Mouse (Mus musculus): Measurements from ENCODE around the gene P4ha2.
A peak's percentile ranks its signal among the peaks of the same experiment; 100 is the strongest.

Gene P4ha2

GRCm38 (mm10) chr11:54134905-54135304 is 35.0 kb downstream of the P4ha2 start:
- DNase-seq (ENCODE audit: low read depth, low spot score): no peak

GRCm38 (mm10) chr11:54140159-54140558 is 40.3 kb downstream of the P4ha2 start:
- DNase-seq (ENCODE audit: low read depth, low spot score): peak; percentile 53

DNA sequence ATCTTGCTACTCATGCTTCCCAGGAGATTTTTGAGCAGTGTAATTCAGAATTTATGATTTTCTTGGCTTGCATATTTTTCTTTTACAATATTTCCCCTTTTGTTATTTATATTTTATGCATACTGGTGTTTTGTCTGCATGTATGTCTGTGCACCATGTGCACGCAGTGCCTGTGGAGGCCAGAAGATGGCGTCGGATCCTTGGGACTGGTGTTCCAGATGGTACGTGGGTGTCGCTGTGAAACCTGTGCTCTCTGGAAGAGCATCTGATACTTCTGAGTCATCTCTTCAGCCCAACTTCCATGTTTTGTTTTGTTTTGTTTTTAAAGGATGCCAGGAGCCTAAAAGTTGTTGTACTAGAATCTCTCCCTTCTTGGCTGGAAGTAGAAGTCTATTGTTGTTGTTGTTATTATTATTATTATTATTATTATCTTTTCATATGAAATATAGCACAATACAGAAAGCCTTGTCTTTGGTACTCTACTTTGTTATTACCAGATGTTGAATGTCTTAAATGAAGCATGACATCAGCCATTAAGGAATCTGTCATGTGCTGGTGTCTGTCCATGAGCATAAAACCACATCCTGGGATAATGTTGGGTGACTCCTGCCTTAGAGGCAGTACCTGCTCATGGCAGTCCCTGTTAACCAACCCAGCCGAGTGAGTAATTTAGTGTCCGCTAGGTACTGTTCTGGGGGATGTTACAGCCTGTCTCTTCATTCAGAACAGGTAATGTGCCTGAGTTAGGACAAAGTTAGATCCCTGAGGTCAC is 41.5 kb downstream of the P4ha2 start:
- no peak for DNase-seq (ENCODE audit: low read depth, low spot score)

GRCm38 (mm10) chr11:54144886-54145285 is 45.0 kb downstream of the P4ha2 start:
- peak; percentile 73 for DNase-seq (ENCODE audit: low read depth, low spot score)

GRCm38 (mm10) chr11:54145990-54146389 is 46.1 kb downstream of the P4ha2 start:
- no peak for DNase-seq (ENCODE audit: low read depth, low spot score)

DNA sequence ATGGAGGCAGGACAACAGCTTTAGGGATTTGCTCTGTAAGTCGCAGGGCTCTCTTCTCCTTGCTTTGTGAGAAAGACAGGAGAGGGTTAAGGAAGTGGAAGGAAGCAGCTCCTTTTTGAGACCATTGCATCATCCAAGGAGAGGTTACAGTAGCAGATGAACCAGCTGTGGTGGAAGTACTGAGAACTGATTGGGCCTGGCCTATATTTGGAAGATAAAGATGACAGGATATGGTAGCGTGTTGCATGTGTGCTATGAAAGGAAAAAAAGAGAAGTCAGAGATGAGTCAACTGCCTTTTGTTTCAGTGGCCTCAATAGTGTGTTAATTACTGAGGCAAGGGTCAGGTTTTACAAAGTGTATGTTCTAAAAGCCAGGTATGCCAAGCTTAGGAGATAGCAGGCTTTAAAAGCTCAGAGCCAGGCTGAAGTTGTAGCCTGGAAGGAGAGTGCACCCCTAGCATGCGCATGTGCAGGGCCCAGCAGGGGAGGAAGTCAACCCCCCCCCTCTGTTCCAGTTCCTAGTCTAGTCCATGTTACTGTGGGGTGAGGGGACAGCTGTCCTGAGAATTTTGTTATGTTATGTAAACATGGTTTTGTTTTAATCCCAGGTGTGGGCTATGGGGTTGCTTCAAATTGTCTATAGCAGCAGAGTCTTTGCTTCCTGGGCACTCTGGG is 50.0 kb downstream of the P4ha2 start:
- no peak for DNase-seq (ENCODE audit: low read depth, low spot score)

GRCm38 (mm10) chr11:54151141-54151540 is 51.2 kb downstream of the P4ha2 start:
- no peak for DNase-seq (ENCODE audit: low read depth, low spot score)

- peak; percentile 18 for DNase-seq (ENCODE audit: low read depth, low spot score)
Measured at GRCm38 (mm10) chr11:54152957-54153356, 53.1 kb downstream of the P4ha2 start.

- no peak for DNase-seq (ENCODE audit: low read depth, low spot score)
Measured at GRCm38 (mm10) chr11:54155864-54156263, 56.0 kb downstream of the P4ha2 start.

GRCm38 (mm10) chr11:54156504-54156903 is 56.6 kb downstream of the P4ha2 start:
- no peak for DNase-seq (ENCODE audit: low read depth, low spot score)

GRCm38 (mm10) chr11:54157586-54157985 is 57.7 kb downstream of the P4ha2 start:
- DNase-seq (ENCODE audit: low read depth, low spot score): no peak

- no peak for DNase-seq (ENCODE audit: low read depth, low spot score)
Measured at GRCm38 (mm10) chr11:54160435-54160834, 60.5 kb downstream of the P4ha2 start.

DNA sequence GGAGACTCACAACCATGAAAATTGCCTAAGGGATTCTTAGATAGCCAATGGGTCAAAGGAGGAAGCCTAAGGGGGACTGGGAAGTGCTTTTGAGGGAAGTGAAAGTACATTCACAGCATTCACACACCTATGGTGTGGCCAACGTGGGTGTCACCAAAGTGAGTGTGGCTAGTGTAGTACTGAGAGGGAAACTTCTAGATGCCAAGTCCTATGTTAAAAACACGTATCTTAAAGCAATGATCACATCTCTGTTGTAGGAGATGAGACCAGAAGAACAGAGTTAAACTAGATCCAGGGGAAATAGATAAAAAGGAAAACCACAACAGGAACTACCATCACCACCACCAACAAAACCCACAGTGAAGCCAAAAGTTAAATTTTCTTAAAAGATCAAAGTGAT is 61.0 kb downstream of the P4ha2 start:
- DNase-seq (ENCODE audit: low read depth, low spot score): no peak

DNA sequence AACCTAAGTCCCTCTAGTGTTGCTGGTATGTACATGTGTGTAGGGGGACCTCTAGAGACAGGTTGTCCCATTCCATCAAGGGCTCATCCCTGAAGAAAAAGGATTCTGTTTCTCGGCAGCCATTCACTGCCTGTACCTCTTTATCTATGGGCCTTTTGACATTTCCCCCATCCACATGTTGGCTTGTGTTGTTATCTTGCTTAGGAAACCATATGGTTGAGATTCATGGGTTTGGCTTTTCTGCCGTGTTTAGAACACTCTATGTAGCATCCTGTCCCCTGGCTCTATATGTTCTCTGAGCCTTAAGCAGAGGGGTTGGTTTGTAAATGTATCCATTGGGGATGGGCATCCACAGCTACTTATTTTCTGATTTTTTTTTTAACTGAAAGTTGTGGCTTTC is 61.6 kb downstream of the P4ha2 start:
- no peak for DNase-seq (ENCODE audit: low read depth, low spot score)

GRCm38 (mm10) chr11:54162968-54163367 is 63.1 kb downstream of the P4ha2 start:
- DNase-seq (ENCODE audit: low read depth, low spot score): peak; percentile 19

- no peak for DNase-seq (ENCODE audit: low read depth, low spot score)
Measured at GRCm38 (mm10) chr11:54169432-54170295, 69.8 kb downstream of the P4ha2 start.

GRCm38 (mm10) chr11:54171175-54171574 is 71.3 kb downstream of the P4ha2 start:
- no peak for DNase-seq (ENCODE audit: low read depth, low spot score)

DNA sequence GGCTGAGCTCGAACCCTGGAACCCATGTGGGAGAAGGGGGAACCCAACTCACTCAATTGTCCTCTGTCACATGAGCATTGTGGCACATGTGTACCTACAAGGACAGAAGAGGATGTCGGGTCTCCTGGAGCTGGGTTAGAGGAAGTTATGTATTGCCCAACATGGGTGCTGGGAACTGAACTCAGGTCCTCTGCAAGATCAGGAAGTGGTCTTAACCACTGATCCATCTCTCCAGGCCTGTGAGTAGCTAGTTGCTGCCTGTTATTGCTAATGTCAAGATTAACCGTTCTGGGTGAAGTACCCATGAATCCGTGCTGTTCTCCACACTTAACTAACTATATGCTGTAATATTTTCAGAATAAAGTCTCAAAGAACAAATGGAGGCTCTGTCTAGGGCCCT is 74.3 kb downstream of the P4ha2 start:
- no peak for DNase-seq (ENCODE audit: low read depth, low spot score)

DNA sequence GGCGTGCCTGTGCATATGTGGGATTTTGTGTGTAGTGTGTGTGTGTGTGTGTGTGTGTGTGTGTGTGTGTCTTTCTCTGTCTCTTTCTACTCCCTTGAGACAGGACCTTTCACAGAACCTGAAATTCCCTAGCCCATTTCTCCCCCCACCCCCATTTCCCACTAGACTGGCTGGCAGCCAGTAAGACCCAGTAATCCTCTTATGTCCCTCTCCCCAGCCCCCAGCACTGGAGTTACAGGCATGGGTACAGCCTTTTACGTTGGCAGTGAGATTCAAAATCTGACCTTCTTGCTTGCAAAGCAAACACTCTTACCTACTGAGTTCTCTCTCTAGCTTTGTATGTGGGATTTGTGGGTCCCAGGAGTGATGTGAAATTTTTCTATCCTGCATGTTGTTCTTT is 75.0 kb downstream of the P4ha2 start:
- DNase-seq (ENCODE audit: low read depth, low spot score): no peak

All from forelimb bud, embryonic 11.5 days (tissue).